Mouse (Mus musculus): ENCODE results near the gene Sfxn5.

- TF ChIP-seq POLR2A (IDR thresholded peaks at IDR 0.05; ENCODE audit: borderline replicate concordance, extremely low read depth, insufficient read depth, insufficient read length, poor library complexity, severe bottlenecking) (no peak), CTCF (IDR thresholded peaks at IDR 0.05; ENCODE audit: borderline replicate concordance, extremely low read depth, insufficient read depth, insufficient read length) (no peak)
These were observed 115.0 kb downstream of the Sfxn5 start for GRCm38 (mm10) chr6:85218251-85218650.
